Mouse (Mus musculus) thymus, adult 2 months (tissue): ENCODE results near the gene Taar6.

Source experiments
- CTCF ChIP-seq: fragments of 200-500 bp; IDR thresholded peaks from 2 replicates; pipeline ENCODE4 v1.5.1; 2012; ENCODE audit warnings: mild to moderate bottlenecking, control low read depth, low read length, moderate library complexity, borderline replicate concordance; ENCODE audit not compliant: control insufficient read depth, poor library complexity, insufficient read depth; ENCODE audit errors: extremely low read depth
- POLR2A ChIP-seq: fragments of 200-500 bp; IDR thresholded peaks from 2 replicates; pipeline ENCODE4 v1.6.1; 2012; ENCODE audit warnings: mild to moderate bottlenecking, low read length, control low read depth, moderate library complexity; ENCODE audit not compliant: control insufficient read depth, poor library complexity, insufficient read depth; ENCODE audit errors: extremely low read depth

DNA sequence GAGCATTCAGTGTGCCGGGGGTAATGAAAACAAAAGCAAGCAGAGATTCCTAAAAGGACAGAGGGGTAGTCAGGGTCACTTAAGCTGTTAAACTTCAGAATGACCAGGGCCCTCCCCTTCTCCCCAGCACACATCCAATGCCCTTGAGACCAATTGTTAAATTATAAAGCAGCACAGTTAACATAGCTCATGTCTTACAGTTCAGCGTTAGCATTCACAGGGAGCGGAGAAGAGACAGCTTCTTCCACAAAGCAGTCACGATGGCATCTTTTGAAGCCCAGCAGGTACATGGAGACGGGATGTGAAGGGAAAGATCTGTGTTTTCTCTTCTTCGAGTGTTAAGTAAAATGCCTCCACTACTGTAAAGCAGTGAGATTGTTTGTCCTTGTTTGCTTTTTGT is 47.1 kb downstream of the Taar6 start, which contains the start of gene Taar2:
- no peak for TF ChIP-seq CTCF
- no peak for TF ChIP-seq POLR2A
